Mouse (Mus musculus): ENCODE measurements at regions not wholly inside any gene's neighbourhood (a gene's known extent, or its start where the extent isn't known, plus 50 kb on each side); places are given as distances from the start of the nearest gene placed in this dataset.
"Not testable (repeated sequence)": the region's sequence is repeated elsewhere in the genome, so short reads cannot be mapped to it uniquely, and the experiment has no call there.

- TF ChIP-seq CTCF (IDR thresholded peaks at IDR 0.05), result no peak
- POLR2A ChIA-PET, result no interaction called here
- CTCF ChIA-PET, result no interaction called here
- no peaks in the 10 kb centered on the region for H3K27me3 ChIP-seq
- in situ Hi-C loops (cut with MboI; ENCODE audit: low pct_unique_long_range_greater_than_20kb), result loop anchor here (10.0 to 25.0 kb wide), 4 partner anchors 447 to 1223 kb away; partner anchors contain the start of gene Tent5a
- ATAC-seq (no peak), DNase-seq (ENCODE audit: low read depth, low spot score) (no peak)
Measured at GRCm38 (mm10) chr9:84461441-84461840, 536.5 kb downstream of the Bckdhb start.

DNA sequence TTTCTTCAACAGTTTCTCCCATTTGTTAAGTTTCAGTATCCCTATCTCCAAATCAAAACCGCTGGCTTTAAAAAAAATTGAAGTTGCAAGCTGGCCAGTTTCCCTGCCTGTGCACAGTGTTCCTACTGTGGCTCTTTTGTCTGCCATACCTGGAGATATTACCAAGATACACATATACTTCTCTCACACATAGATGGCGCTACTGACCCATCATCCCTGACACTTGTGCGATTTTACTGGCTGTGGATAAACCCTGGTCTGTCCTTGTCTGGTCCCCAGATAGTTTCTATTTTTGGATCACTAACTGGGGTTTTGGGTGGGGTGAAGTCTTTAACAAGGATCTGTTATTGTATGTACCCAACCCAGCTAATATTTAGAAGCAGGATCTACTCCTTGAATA lies 541.8 kb downstream of the Bckdhb start:
- ChIA-PET CTCF (interaction anchor here (0.6 to 1.7 kb wide), 2 partner anchors 14 to 741 kb away, joined by 3 to 5 read pairs; no protein-coding TSS in a partner anchor), POLR2A (no interaction called here)
- no peak for DNase-seq (ENCODE audit: low read depth, low spot score)
- no peak for ATAC-seq
- in situ Hi-C loops (cut with MboI; ENCODE audit: low pct_unique_long_range_greater_than_20kb), result loop anchor here (10.0 to 25.0 kb wide), 4 partner anchors 452 to 1218 kb away; partner anchors contain the start of gene Tent5a
- TF ChIP-seq CTCF (IDR thresholded peaks at IDR 0.05), result peak; percentile 79
- H3K27me3 ChIP-seq, result no peaks in the 10 kb centered on the region

GRCm38 (mm10) chr9:84472696-84473095 lies 547.8 kb downstream of the Bckdhb start:
- no peaks in the 10 kb centered on the region for H3K27me3 ChIP-seq
- DNase-seq (ENCODE audit: low read depth, low spot score), result no peak
- no peak for ATAC-seq
- ChIA-PET POLR2A (no interaction called here), CTCF (no interaction called here)
- no peak for TF ChIP-seq CTCF (IDR thresholded peaks at IDR 0.05)
- in situ Hi-C loops (cut with MboI; ENCODE audit: low pct_unique_long_range_greater_than_20kb), result loop anchor here (25.0 kb wide), 1 partner anchor 1115 kb away; no protein-coding TSS in a partner anchor

GRCm38 (mm10) chr9:84475906-84476305 lies 551.0 kb downstream of the Bckdhb start:
- ATAC-seq, result no peak
- in situ Hi-C loops (cut with MboI; ENCODE audit: low pct_unique_long_range_greater_than_20kb), result no loop called here
- DNase-seq (ENCODE audit: low read depth, low spot score), result no peak
- CTCF ChIA-PET, result no interaction called here
- no peaks in the 10 kb centered on the region for H3K27me3 ChIP-seq
- POLR2A ChIA-PET, result no interaction called here
- no peak for TF ChIP-seq CTCF (IDR thresholded peaks at IDR 0.05)

GRCm38 (mm10) chr9:84499507-84499906 lies 574.6 kb downstream of the Bckdhb start:
- no peak for ATAC-seq
- CTCF ChIA-PET, result no interaction called here
- TF ChIP-seq CTCF (IDR thresholded peaks at IDR 0.05), result no peak
- POLR2A ChIA-PET, result no interaction called here
- no peak for DNase-seq (ENCODE audit: low read depth, low spot score)
- H3K27me3 ChIP-seq, result no peaks in the 10 kb centered on the region
- in situ Hi-C loops (cut with MboI; ENCODE audit: low pct_unique_long_range_greater_than_20kb), result no loop called here

DNA sequence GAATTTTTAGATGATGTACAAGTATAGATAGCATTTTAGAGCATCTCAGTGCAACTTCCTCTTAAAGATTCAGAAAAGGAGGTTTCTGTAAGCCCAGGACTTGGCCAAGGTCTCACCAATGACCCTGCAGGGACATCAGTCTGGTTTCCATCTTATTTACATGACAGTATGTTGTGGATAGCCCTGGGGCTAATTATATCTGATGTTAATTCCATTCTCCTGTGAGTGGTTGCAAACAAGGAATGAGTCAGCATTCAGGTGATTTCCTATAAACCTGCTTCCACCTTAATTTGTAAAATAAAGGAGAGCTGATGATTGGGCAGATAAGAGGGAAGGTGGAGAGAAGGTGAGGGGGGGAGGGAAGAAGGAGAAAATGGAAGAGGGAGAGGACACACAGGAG lies 578.0 kb downstream of the Bckdhb start:
- POLR2A ChIA-PET; in situ Hi-C loops (cut with MboI; ENCODE audit: low pct_unique_long_range_greater_than_20kb); CTCF ChIA-PET; ATAC-seq; DNase-seq (ENCODE audit: low read depth, low spot score); H3K27me3 ChIP-seq: not testable (repeated sequence)

- no peak for DNase-seq (ENCODE audit: low read depth, low spot score)
- in situ Hi-C loops (cut with MboI; ENCODE audit: low pct_unique_long_range_greater_than_20kb), result no loop called here
- H3K27me3 ChIP-seq, result no peaks in the 10 kb centered on the region
- no peak for TF ChIP-seq CTCF (IDR thresholded peaks at IDR 0.05)
- POLR2A ChIA-PET, result no interaction called here
- CTCF ChIA-PET, result no interaction called here
- no peak for ATAC-seq
Measured at GRCm38 (mm10) chr9:84517064-84517463, 592.1 kb downstream of the Bckdhb start.

DNA sequence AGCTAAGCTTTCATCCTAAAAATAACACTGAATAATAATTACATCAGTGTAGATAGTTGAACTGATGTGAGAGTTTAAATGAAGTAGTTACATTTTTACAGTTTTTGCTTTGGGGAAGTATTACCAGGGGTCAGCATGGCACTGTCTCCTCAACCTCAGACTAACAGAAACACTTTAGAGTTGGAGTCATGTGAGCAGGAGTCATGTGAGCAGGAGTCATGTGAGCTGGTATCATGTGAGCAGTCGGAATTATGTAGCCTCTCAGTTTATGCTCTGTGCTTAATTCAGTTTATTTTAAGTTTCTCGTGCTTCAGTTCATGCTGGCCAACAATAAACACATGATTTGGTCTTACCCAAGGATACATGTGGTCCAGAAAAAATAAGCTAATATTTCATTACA lies 620.5 kb downstream of the Bckdhb start:
- in situ Hi-C loops (cut with MboI; ENCODE audit: low pct_unique_long_range_greater_than_20kb), result no loop called here
- ATAC-seq (no peak), DNase-seq (ENCODE audit: low read depth, low spot score) (no peak)
- ChIA-PET CTCF (interaction anchor here (1.2 kb wide), 1 partner anchor 18 kb away, joined by 4 read pairs; no protein-coding TSS in a partner anchor), POLR2A (no interaction called here)
- TF ChIP-seq CTCF (IDR thresholded peaks at IDR 0.05), result no peak
- H3K27me3 ChIP-seq, result no peaks in the 10 kb centered on the region

GRCm38 (mm10) chr9:84548012-84548660 lies 623.2 kb downstream of the Bckdhb start:
- in situ Hi-C loops (cut with MboI; ENCODE audit: low pct_unique_long_range_greater_than_20kb), result no loop called here
- no peaks in the 10 kb centered on the region for H3K27me3 ChIP-seq
- no peak for DNase-seq (ENCODE audit: low read depth, low spot score)
- ChIA-PET CTCF (no interaction called here), POLR2A (no interaction called here)
- TF ChIP-seq CTCF (IDR thresholded peaks at IDR 0.05), result no peak
- no peak for ATAC-seq

- DNase-seq (ENCODE audit: low read depth, low spot score), result no peak
- no peak for TF ChIP-seq CTCF (IDR thresholded peaks at IDR 0.05)
- H3K27me3 ChIP-seq, result no peaks in the 10 kb centered on the region
- POLR2A ChIA-PET, result no interaction called here
- no peak for ATAC-seq
- in situ Hi-C loops (cut with MboI; ENCODE audit: low pct_unique_long_range_greater_than_20kb), result no loop called here
- CTCF ChIA-PET, result no interaction called here
Measured at GRCm38 (mm10) chr9:84555237-84555636, 630.3 kb downstream of the Bckdhb start.

- in situ Hi-C loops (cut with MboI; ENCODE audit: low pct_unique_long_range_greater_than_20kb), result no loop called here
- ChIA-PET POLR2A (no interaction called here), CTCF (no interaction called here)
- no peaks in the 10 kb centered on the region for H3K27me3 ChIP-seq
- no peak for TF ChIP-seq CTCF (IDR thresholded peaks at IDR 0.05)
- DNase-seq (ENCODE audit: low read depth, low spot score) (no peak), ATAC-seq (no peak)
Measured at GRCm38 (mm10) chr9:84556261-84556844, 631.4 kb downstream of the Bckdhb start.

GRCm38 (mm10) chr9:84558346-84558745 lies 633.4 kb downstream of the Bckdhb start:
- in situ Hi-C loops (cut with MboI; ENCODE audit: low pct_unique_long_range_greater_than_20kb), result no loop called here
- no peak for TF ChIP-seq CTCF (IDR thresholded peaks at IDR 0.05)
- DNase-seq (ENCODE audit: low read depth, low spot score) (peak; percentile 41), ATAC-seq (peak; percentile 74)
- no peaks in the 10 kb centered on the region for H3K27me3 ChIP-seq
- CTCF ChIA-PET, result no interaction called here
- POLR2A ChIA-PET, result no interaction called here

All from Patski (cell line).